Mouse (Mus musculus) cerebellum, postnatal 10 days (tissue): ENCODE results near the gene Dgcr2.

Experiments
- DNase-seq, 2 experiments: peaks; one replicate each; pipeline ENCODE4 v3.0.0; 2021; ENCODE audit warnings: mixed read lengths in 2 of 2

Gene Dgcr2

GRCm38 (mm10) chr16:17843701-17844365 is 54.5 kb downstream of the Dgcr2 start:
- peak; percentile 83 to 87 for DNase-seq

- peak in 1 of 2 experiments; percentile 65 for DNase-seq
Observed at GRCm38 (mm10) chr16:17842437-17842836, 55.9 kb downstream of the Dgcr2 start.

- peak; percentile 78 to 91 for DNase-seq
Observed at GRCm38 (mm10) chr16:17839976-17840375, 58.4 kb downstream of the Dgcr2 start.

GRCm38 (mm10) chr16:17838051-17838450 is 60.3 kb downstream of the Dgcr2 start, which contains the start of gene Car15:
Gene Car15, minus strand, starts transcription at chr16:17838364.
- no peak for DNase-seq

- peak in 1 of 2 experiments; percentile 54 for DNase-seq
Observed at GRCm38 (mm10) chr16:17835481-17835880, 62.9 kb downstream of the Dgcr2 start.

GRCm38 (mm10) chr16:17834543-17834942 is 63.8 kb downstream of the Dgcr2 start:
- DNase-seq = no peak

GRCm38 (mm10) chr16:17833681-17834399 is 64.5 kb downstream of the Dgcr2 start:
- peak; percentile 68 to 72 for DNase-seq

- peak; percentile 68 to 70 for DNase-seq
Observed at GRCm38 (mm10) chr16:17833321-17833680, 65.1 kb downstream of the Dgcr2 start.

GRCm38 (mm10) chr16:17832821-17833220 is 65.5 kb downstream of the Dgcr2 start, which contains the start of gene B830017H08Rik:
Gene B830017H08Rik, plus strand, starts transcription at chr16:17833121.
- no peak for DNase-seq

- DNase-seq = no peak
Observed at GRCm38 (mm10) chr16:17831781-17832180, 66.6 kb downstream of the Dgcr2 start.

GRCm38 (mm10) chr16:17830385-17831178 is 67.8 kb downstream of the Dgcr2 start:
- peak in 1 of 2 experiments; percentile 72 for DNase-seq

- DNase-seq = no peak
Observed at GRCm38 (mm10) chr16:17828867-17829266, 69.5 kb downstream of the Dgcr2 start.

- no peak for DNase-seq
Observed at GRCm38 (mm10) chr16:17828229-17828628, 70.1 kb downstream of the Dgcr2 start.

- peak; percentile 75 to 80 for DNase-seq
Observed at GRCm38 (mm10) chr16:17826500-17826899, 71.9 kb downstream of the Dgcr2 start.

GRCm38 (mm10) chr16:17816528-17816927 is 81.8 kb downstream of the Dgcr2 start:
- DNase-seq = no peak

- peak; percentile 82 to 84 for DNase-seq
Observed at GRCm38 (mm10) chr16:17815411-17816402, 82.7 kb downstream of the Dgcr2 start.

- no peak for DNase-seq
Observed at GRCm38 (mm10) chr16:17813173-17813572, 85.2 kb downstream of the Dgcr2 start.

GRCm38 (mm10) chr16:17812120-17812519 is 86.2 kb downstream of the Dgcr2 start:
- DNase-seq = peak; percentile 52 to 63

GRCm38 (mm10) chr16:17809711-17810110 is 88.7 kb downstream of the Dgcr2 start:
- DNase-seq = peak; percentile 38 to 51

GRCm38 (mm10) chr16:17809125-17809524 is 89.2 kb downstream of the Dgcr2 start:
- peak; percentile 68 to 72 for DNase-seq

GRCm38 (mm10) chr16:17807192-17808009 is 91.0 kb downstream of the Dgcr2 start:
- peak; percentile 92 to 93 for DNase-seq
